Mouse (Mus musculus) cerebellum, postnatal 14 days (tissue): ENCODE data around the gene Srd5a1.

Experiments used
- DNase-seq, 2 experiments: peaks; one replicate each; pipeline ENCODE4 v3.0.0; 2021; ENCODE audit warnings: mixed read lengths in 2 of 2

The Srd5a1 gene

DNA sequence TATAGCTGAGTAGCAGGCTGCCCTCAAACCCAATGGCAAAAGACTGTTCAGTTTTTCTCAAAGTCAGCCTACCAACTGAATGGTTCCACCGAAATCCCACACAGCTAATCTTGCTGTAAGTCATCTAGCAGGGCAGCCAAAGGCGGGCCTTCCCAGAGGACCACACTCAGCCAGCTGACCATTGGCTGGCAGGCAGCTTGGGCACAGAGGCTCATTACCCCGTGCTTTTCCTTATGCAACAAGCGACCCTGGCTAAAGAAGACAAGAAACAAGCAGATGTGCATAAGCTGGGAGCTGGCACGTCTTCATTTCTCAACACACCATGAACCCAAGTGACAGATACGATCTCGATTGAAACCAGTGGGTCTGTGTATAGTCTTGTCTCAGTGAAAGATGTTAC lies 73.9 kb downstream of the Srd5a1 start:
- DNase-seq: no peak

DNA sequence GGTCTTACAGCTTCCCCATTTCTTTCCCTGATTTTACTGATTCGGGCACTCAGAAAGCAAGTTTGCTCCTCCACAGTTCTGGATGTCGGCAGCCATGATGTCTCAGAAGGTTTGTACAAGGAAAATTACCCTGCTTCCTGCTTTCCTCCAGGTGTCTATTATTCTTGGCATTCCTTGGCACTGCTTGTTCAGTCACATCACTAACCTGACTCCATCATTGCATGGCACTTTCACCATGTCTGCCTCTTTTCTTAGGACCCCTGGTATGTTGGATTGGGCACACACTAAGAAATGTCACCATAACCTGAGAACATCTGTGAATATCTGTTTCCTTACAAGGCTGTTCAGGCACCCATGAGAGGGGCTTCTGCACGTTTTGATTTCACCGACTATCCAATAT lies 75.2 kb downstream of the Srd5a1 start:
- no peak for DNase-seq

DNA sequence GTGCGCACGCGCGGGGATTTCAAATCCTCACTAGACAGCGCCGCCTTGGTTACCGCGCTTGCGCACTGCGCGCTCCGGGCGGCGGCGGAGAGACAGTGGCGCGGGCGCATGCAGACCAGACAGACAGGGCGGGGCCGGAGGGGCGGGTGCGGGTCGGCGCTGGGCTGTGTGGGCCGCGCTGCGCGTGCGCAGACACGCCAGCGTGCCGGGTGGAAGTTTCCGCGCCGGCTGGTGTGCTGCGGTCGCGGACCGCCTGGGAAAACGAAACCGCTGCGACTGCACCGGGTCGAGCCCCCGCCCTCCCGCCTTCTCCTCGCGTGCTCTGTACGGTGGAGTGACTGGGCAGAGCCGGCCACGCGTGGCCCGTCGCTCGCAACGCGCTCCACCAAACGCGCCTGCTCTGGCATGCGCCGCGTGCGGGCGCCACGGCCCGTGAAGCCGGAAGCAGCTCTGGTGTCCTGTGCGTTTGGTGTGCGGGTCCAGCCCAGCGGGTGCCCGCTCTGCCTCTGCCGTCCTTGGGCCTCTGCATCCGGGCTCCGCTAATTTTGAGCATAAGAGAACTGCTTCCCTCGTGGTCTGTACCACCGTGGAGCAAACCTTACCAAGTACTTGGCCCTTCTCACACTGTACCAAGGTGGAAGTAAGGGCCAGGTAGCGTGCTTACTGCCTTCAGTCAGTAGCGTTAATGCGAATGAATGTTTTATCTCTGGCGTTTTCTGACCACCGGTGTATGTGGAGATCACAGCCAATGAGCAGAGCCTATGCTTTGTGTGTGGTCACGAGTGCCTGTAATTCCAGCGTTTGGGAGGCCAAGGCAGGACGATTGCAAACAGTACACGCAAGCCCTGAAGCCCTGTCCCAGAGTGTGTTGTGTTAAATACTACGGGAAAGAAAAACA lies 76.3 kb downstream of the Srd5a1 start:
- DNase-seq: peak; percentile 99

DNA sequence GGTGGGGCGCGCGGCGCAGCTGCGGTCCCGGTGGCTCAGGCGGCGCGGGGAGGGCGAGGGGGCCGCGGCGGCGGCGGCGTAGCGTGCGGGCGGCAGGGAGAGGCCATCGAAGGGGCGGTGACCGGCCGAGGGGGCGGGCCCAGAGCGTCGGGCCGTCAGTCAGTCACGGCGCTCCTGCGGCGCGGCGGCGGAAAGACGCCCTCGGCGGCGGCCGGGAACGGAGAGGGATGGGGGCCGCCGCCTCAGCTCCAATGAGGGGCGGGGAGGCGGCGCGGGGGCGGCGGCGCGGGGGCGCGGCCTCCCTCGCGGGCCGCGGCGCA lies 76.9 kb downstream of the Srd5a1 start, which contains the start of gene Tent4a:
Gene Tent4a, minus strand, starts transcription at position 284 of the 320 bp plus-strand sequence.
- no peak for DNase-seq

DNA sequence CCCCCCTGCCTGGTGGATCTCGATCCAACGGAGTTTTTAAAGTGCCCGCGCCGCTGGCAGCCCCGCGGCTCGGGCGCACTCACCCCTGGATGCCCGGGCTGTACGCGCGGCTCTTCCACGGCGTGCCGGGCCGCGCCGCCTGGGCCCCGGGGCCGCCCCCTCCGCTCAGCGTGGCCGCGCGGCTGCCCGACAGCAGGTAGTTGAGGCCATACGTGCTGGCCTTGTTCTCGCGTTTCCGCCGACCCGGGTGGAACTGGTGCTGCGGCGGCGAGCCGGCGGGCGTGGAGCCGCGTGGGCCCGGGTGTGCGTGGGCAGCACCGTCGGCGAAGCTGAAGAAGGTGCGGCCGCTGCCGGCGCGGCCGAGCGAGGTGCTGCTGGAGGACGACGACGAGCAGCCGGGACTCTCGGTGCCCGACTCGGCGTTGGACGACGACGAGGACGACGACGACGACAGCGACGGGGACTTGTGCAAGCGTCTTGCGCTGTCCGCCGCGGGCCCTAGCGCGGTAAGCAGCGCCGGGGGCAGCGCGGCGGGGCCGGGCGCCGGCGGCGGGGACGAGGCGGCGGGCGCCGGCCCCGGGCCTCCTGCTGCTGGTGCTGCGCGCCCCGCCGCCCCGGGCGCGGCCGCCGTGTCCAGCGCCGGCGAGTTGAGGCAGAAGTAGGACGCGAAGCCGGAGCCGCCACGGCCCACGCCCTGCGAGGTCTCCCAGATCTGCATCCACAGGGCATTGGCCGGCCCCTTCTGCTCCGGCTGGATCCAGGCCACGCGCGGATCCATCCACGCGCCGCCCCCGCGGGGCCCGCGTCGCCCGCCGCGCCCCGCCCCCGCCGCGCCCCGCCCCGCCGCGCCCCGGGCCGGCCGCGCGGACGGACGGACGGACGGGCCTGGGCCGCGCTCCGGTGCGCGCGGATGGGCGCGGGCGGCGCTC lies 77.6 kb downstream of the Srd5a1 start, which contains the start of gene Nsun2:
Gene Nsun2, plus strand, starts transcription at position 342 of the 929 bp plus-strand sequence.
- peak; percentile 81 to 82 for DNase-seq

DNA sequence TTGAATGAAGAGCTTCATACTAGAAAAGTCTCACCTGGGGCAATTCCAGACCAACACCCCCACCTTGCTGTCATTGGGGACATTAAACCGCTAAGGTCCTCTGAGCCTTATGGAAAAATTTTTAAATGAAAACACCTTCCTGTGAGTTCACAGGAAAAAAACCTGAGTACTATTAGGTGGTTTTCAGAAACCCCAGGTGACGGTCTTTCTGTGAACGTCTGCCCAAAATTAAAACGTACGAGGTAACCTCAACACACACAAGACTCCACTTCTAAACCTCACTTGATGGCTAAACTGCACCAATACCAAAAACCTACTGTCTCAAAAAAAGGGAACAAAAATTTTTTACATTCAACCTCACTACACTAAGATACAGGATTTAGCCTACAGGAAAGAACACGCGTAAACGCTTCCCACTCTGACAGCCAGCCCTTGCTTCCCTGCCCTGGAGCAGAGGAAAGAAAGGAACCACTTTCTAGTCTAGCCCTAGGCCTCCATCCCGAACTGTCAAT lies 78.3 kb downstream of the Srd5a1 start:
- DNase-seq: no peak

DNA sequence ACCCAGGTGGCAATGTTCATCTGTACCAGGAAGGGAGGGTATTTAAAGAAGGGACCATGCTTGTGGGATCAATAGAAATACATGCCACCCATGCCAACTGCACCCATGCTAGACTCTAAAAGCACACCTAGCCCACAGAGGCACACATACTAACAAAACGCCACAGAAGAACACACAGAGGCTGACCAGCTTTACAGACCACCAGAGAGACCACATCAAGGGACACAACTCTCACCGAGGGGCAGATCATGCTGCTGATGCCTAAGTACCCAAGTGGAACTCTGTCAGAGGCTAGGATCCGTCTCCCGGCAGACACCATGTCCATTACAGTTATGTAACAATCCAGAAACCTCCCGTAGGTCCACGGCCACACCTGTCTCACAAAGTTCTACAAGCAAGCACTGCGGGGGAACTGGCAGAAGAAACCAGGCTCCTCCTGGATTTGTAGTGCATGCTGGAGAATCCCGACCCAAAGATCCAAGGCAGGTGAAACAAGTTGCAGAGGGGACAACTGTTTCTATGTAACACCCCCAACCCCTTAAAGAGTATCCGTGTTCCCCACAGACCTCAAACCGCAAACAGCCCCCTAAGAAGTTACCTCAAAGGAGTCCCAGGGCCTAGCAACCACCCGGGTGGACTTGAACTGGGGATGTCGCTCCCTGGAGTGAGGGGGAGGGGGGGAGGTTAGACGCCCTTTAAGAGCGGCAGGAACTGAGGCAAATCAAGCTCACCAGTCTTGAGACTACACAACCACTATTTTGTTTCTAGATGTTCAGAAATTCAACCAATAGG lies 78.9 kb downstream of the Srd5a1 start:
- peak in 1 of 2 experiments; percentile 30 for DNase-seq

DNA sequence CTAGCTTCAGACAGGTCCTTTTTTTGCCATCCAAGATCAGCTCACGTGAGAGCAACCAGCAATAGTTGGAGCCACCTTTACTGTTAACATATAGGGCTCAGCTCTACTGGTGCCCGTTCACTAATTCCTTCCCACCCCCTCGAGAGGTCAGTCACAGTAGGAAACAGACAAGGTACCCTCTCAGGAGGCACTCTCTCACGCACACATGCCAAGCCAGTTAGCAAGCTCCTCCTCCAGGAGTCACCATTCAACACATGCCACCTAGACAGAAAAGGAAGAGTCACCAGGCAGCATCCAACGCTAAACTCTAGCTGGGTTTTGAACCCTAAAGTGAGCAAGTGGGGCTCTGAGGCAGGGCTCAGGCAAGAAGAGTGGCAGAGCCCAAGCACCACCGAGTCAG lies 79.8 kb downstream of the Srd5a1 start:
- DNase-seq: no peak

DNA sequence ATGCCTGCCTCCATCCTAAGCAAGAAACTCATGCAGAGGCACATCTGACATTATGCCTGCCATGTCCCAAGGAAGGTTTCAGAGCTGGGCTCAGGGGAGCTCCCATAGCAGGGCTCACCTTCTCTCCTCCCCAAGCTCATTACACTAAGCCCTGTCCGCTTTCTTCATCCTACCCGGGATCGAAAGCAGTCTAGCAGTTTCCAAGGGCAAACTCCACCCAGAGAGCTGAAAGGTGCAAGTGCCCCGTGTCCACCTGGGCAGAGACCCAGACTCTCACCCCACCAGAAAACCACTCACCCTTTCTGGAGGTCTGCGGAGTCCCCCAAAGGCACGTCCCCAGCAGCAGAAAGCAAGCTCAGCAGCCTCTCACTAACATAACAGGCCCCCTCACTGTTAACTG lies 80.3 kb downstream of the Srd5a1 start:
- no peak for DNase-seq

DNA sequence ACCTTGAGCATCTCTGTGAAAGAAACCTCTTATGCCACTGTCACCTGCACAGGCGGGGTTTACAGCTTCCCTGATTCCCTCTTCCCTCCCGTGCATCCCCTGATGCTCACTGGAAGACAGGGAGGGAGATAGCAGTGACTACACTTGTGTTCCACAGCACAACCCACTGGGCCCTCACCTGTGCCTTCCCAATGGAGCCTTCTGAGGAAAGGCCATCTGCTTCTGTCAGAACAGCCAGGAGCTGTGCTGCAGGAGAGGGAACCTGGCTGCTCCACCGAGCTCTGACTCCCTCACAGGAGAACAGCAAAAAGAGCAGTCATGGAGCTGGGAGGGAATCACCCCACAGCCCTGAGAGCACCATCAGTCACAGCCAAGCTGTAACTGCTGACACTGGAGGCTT lies 81.1 kb downstream of the Srd5a1 start:
- DNase-seq: peak; percentile 41 to 52

DNA sequence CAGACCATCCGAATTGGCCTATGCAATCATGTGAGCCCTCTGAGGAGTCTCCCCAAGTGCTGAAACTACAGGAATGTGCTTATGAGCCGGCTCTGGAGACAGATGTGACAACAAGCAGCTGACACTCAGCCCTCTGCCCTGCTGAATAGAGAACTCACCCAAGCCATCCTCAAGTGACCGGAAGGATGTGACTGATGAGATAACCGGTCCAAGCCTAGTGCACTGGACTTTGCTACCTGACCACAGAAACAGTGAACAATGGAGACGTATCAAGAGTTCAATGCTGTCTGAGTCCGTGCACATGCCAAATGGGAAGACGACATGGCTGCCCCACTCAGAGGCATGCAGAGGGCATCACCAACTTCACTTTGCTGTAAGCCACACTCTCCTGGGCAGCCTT lies 82.7 kb downstream of the Srd5a1 start:
- no peak for DNase-seq

DNA sequence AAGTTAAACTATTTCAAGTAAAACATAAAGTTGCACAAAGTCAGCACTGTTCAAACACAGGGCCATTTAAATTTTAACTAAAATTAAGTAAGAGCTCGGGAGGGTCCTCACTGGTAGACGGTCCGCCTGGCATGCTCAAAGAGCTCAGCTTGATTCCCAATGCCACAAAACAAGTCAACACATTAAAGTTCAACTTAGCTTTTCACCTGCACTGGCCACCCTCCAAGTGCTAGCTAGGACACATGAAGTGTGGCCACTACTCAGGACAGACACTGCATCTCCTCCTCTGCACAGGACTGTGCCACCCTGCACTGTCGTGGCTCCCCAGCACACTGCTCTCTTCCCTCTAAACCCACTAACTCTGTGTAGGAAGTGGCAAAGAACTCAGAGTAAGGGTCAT lies 85.4 kb downstream of the Srd5a1 start:
- no peak for DNase-seq

DNA sequence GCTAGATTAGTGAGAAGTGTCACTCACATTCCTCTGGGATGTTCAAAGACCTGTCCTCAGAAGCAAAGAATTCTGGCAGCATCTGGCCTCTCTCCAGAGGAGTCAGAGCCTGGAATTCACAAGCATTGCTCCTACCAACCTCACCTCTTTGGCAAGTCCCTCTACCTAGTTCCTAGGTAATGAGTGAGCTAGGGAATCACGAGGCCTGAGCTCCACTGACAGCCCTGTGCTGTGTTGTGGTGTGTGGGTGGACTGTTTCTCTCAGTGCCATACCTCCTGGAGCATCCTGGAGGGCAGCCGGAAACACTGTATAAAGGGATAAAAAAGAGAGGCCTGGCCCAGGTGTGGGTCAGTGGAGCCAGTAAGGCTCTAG lies 87.1 kb downstream of the Srd5a1 start:
- DNase-seq: no peak
